In genomic region chr11:116949832-116950231, GRCm38 (mm10) we compare ENCODE assay signal across 10 mouse cellular contexts. TPM values are rescaled to one million over a fixed set of nuclear protein-coding genes. Genes with fewer than 3 reads are reported as not detected.
A peak's percentile ranks its signal among the peaks of the same experiment; 100 is the strongest.
DNase-seq lines count a peak whose midpoint lies in the region; ATAC-seq lines count a peak whose summit lies in the region.
"Had no signal": no experiment of that assay in that cellular context is flagged by ENCODE, and none has a peak within 500 bp of the region (broad histone marks: within the 10 kb centered on the region; RNA-seq: fewer than 3 reads in every experiment).

No protein-coding gene starts in this region.

- WGBS in heart, embryonic 15.5 days, result 51% methylated on average over 9 of the region's 9 CpGs
- 91% methylated on average over 9 of the region's 9 CpGs for WGBS in forebrain, embryonic 12.5 days
- 85% methylated on average over 9 of the region's 9 CpGs for WGBS in midbrain, embryonic 14.5 days

- no peak for DNase-seq in heart, postnatal 36 days
- DNase-seq in T-cell, adult 2 months (ENCODE audit: low spot score), result peak; percentile 4
- peak; percentile 39 for DNase-seq in thymus, postnatal 0 days (ENCODE audit: low spot score)
- no peak for DNase-seq in midbrain, embryonic 14.5 days
- DNase-seq in kidney, adult 8-10 months, result no peak
- DNase-seq: kidney, postnatal 25 days had no signal

- no peaks in the 10 kb centered on the region for H3K9me3 ChIP-seq in heart, embryonic 15.5 days (replicated peaks)
- H3K9me3 ChIP-seq in forebrain, embryonic 12.5 days, result no peaks in the 10 kb centered on the region
- no peaks in the 10 kb centered on the region for H3K9me3 ChIP-seq in midbrain, embryonic 14.5 days (ENCODE audit: control insufficient read depth, low read length)

- intact Hi-C loops in heart, postnatal 36 days (cut with DNase I), result loop anchor here (1.0 kb wide), 1 partner anchor 13 kb away; no protein-coding TSS in a partner anchor

- no peaks in the 10 kb centered on the region for H3K36me3 ChIP-seq in heart, embryonic 15.5 days
- peaks cover 84% of the 10 kb centered on the region for H3K36me3 ChIP-seq in forebrain, embryonic 12.5 days (replicated peaks)
- H3K36me3 ChIP-seq in midbrain, embryonic 14.5 days (ENCODE audit: control insufficient read depth, insufficient read depth, low read length), result peaks cover 83% of the 10 kb centered on the region

- no peak overlapping the region for H3K9ac ChIP-seq in heart, embryonic 15.5 days
- H3K9ac ChIP-seq in forebrain, embryonic 12.5 days, result no peak overlapping the region
- no peak overlapping the region for H3K9ac ChIP-seq in midbrain, embryonic 14.5 days (replicated peaks; ENCODE audit: low read length)

- no peaks in the 10 kb centered on the region for H3K27me3 ChIP-seq in heart, embryonic 15.5 days
- no peaks in the 10 kb centered on the region for H3K27me3 ChIP-seq in forebrain, embryonic 12.5 days
- no peaks in the 10 kb centered on the region for H3K27me3 ChIP-seq in midbrain, embryonic 14.5 days (ENCODE audit: control insufficient read depth, insufficient read depth, low read length)

- H3K4me1 ChIP-seq in heart, embryonic 15.5 days (replicated peaks), result peaks cover 27% of the 10 kb centered on the region
- no peaks in the 10 kb centered on the region for H3K4me1 ChIP-seq in forebrain, embryonic 12.5 days
- H3K4me1 ChIP-seq in midbrain, embryonic 14.5 days (ENCODE audit: control insufficient read depth, insufficient read depth, low read length), result no peaks in the 10 kb centered on the region

- H3K4me3 ChIP-seq in heart, embryonic 15.5 days, result no peak overlapping the region
- no peak overlapping the region for H3K4me3 ChIP-seq in forebrain, embryonic 12.5 days (replicated peaks)
- H3K4me3 ChIP-seq in midbrain, embryonic 14.5 days (replicated peaks; ENCODE audit: low read depth, low read length), result no peak overlapping the region

- peak overlapping the region; percentile 38; the same call in 1 of the 2 replicates for H3K27ac ChIP-seq in heart, embryonic 15.5 days
- no peak overlapping the region for H3K27ac ChIP-seq in forebrain, embryonic 12.5 days
- H3K27ac ChIP-seq in midbrain, embryonic 14.5 days (replicated peaks; ENCODE audit: low read depth, low read length), result no peak overlapping the region

- no peak overlapping the region for H3K4me2 ChIP-seq in heart, embryonic 15.5 days
- H3K4me2 ChIP-seq in forebrain, embryonic 12.5 days, result no peak overlapping the region
- no peak overlapping the region for H3K4me2 ChIP-seq in midbrain, embryonic 14.5 days (ENCODE audit: low read length)

- ATAC-seq in heart, embryonic 15.5 days (replicated peaks; ENCODE audit: insufficient number of reproducible peaks, insufficient read depth, low FRiP score, low read depth), result no peak
- ATAC-seq in granulocyte monocyte progenitor cell, adult 5-6 weeks (replicated peaks; ENCODE audit: poor library complexity, severe bottlenecking), result peak; percentile 52
- no peak for ATAC-seq in forebrain, embryonic 12.5 days (ENCODE audit: low FRiP score)
- no peak for ATAC-seq in midbrain, embryonic 14.5 days (ENCODE audit: low FRiP score, low TSS enrichment)

RNA-seq across cellular contexts. Expression of gene Mgat5b, which starts 31.2 kb away (rescaled TPM):
- 0.64 and 0.85 TPM in 2 replicates for polyA plus RNA-seq in heart, embryonic 15.5 days (2015; fragmentation: Nextera tagmentation; extraction: Ambion mirVana)
- under 1 TPM in 1 of 2 experiments, not detected in 1; 0.24 TPM for total RNA-seq in heart, postnatal 36 days (2021)
- total RNA-seq in granulocyte monocyte progenitor cell, adult 5-6 weeks (2014; fragmentation: Nextera tagmentation), result not detected in 2 replicates
- not detected in 2 replicates for total RNA-seq in granulocyte monocyte progenitor cell, adult 5-6 weeks (2017)
- 0.55 and 0.69 TPM in 2 replicates for polyA plus RNA-seq in thymus, postnatal 0 days (2015; fragmentation: Nextera tagmentation; extraction: Ambion mirVana)
- polyA plus RNA-seq in forebrain, embryonic 12.5 days (2016; fragmentation: Nextera tagmentation; extraction: Ambion mirVana), result 17.8 and 19.0 TPM in 2 replicates
- 24.2 and 31.4 TPM in 2 replicates for polyA plus RNA-seq in midbrain, embryonic 14.5 days (2014; fragmentation: Nextera tagmentation; extraction: Ambion mirVana)
- polyA plus RNA-seq: liver, embryonic 16.5 days had no signal

Comparison
In these comparisons a context has a peak if more than half of its experiments do, and no peak if none do; other contexts are left out.
1. DNase-seq: peak in T-cell, adult 2 months (single experiment) and thymus, postnatal 0 days (single experiment); none in heart, postnatal 36 days (0 of 2), midbrain, embryonic 14.5 days (single experiment) and kidney, adult 8-10 months (0 of 2).
2. RNA of gene Mgat5b, which starts 31.2 kb away (polyA plus RNA-seq): 24.2 to 31.4 TPM in midbrain, embryonic 14.5 days and 17.8 to 19.0 TPM in forebrain, embryonic 12.5 days; 0.64 to 0.85 TPM in heart, embryonic 15.5 days and 0.55 to 0.69 TPM in thymus, postnatal 0 days; every median in the first group is over 10 times any median in the second.